20 mouse cellular contexts compared by ENCODE assay signal in the genomic region with DNA sequence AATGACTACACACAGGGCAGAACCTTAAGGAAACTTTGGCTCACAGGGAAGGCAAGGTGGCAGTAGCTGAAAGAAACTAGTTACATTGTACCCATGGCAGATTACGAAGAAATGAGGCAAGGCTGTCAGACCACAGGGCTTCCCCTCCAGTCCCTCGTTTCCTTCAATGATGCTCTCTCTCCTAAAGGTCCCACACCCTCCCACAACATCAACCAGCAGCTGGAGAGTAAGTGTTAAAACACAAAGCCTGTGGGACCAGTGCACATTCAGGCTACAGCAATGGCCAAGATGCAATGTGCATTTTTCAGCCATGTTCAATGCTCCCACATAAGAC.
DNase-seq lines count a peak whose midpoint lies in the region; ATAC-seq and TF ChIP-seq lines count a peak whose summit lies in the region.
"Had no signal": no experiment of that assay in that cellular context is flagged by ENCODE, and none has a peak within 500 bp of the region (broad histone marks: within the 10 kb centered on the region; RNA-seq: fewer than 3 reads in every experiment).

No protein-coding gene starts in this region.

- peak overlapping the region; percentile 38; the same call in 1 of the 2 replicates for H3K27ac ChIP-seq in gastrocnemius, adult 2 months
- H3K27ac ChIP-seq in kidney, embryonic 14.5 days (ENCODE audit: low read depth, low read length) = 0 out of 2 replicates have a peak overlapping the region, but pooled peaks have one; percentile 11
- peak overlapping the region; percentile 68 for H3K27ac ChIP-seq in liver, embryonic 16.5 days (ENCODE audit: low read length)
- no peak overlapping the region for H3K27ac ChIP-seq in liver, embryonic 12.5 days
- peak overlapping the region; percentile 94 for H3K27ac ChIP-seq in brown adipose tissue, adult 24 weeks (replicated peaks; ENCODE audit: low read depth, low read length)
- H3K27ac ChIP-seq: embryonic facial prominence, embryonic 12.5 days; forebrain, embryonic 15.5 days; hindbrain, embryonic 10.5 days; hindbrain, embryonic 14.5 days had no signal

- no peak overlapping the region for H3K9ac ChIP-seq in kidney, embryonic 14.5 days (ENCODE audit: low read depth, low read length)
- no peak overlapping the region for H3K9ac ChIP-seq in liver, embryonic 16.5 days (ENCODE audit: low read depth, low read length)
- H3K9ac ChIP-seq in liver, embryonic 12.5 days = no peak overlapping the region
- H3K9ac ChIP-seq: embryonic facial prominence, embryonic 12.5 days; forebrain, embryonic 15.5 days; heart, embryonic 12.5 days; hindbrain, embryonic 14.5 days had no signal

- no peaks in the 10 kb centered on the region for H3K36me3 ChIP-seq in kidney, embryonic 14.5 days (ENCODE audit: control insufficient read depth, insufficient read depth, low read length)
- H3K36me3 ChIP-seq in liver, embryonic 16.5 days (ENCODE audit: control insufficient read depth, insufficient read depth) = no peaks in the 10 kb centered on the region
- H3K36me3 ChIP-seq in liver, embryonic 12.5 days = no peaks in the 10 kb centered on the region
- H3K36me3 ChIP-seq: embryonic facial prominence, embryonic 12.5 days; forebrain, embryonic 15.5 days; G1E; heart, embryonic 12.5 days; hindbrain, embryonic 10.5 days had no signal

- H3K4me1 ChIP-seq in kidney, embryonic 14.5 days (ENCODE audit: control insufficient read depth, insufficient read depth, low read length) = peaks cover 25% of the 10 kb centered on the region
- H3K4me1 ChIP-seq in liver, embryonic 16.5 days (ENCODE audit: control insufficient read depth, low read depth, low read length) = peaks cover 4% of the 10 kb centered on the region
- no peaks in the 10 kb centered on the region for H3K4me1 ChIP-seq in liver, embryonic 12.5 days
- peaks cover 14% of the 10 kb centered on the region for H3K4me1 ChIP-seq in brown adipose tissue, adult 24 weeks (ENCODE audit: control insufficient read depth, insufficient read depth, insufficient read length, low read length)
- H3K4me1 ChIP-seq: embryonic facial prominence, embryonic 12.5 days; forebrain, embryonic 15.5 days; hindbrain, embryonic 10.5 days had no signal

- H3K9me3 ChIP-seq in kidney, embryonic 14.5 days (ENCODE audit: control insufficient read depth, low read length) = no peaks in the 10 kb centered on the region
- H3K9me3 ChIP-seq in liver, embryonic 16.5 days (replicated peaks; ENCODE audit: control insufficient read depth, low read length) = no peaks in the 10 kb centered on the region
- H3K9me3 ChIP-seq in liver, embryonic 12.5 days (replicated peaks) = no peaks in the 10 kb centered on the region
- H3K9me3 ChIP-seq: embryonic facial prominence, embryonic 12.5 days; forebrain, embryonic 15.5 days; G1E; heart, embryonic 12.5 days had no signal

- no peak for TF ChIP-seq CTCF in gastrocnemius, adult 2 months (IDR thresholded peaks at IDR 0.05)

- H3K4me3 ChIP-seq in gastrocnemius, adult 2 months = no peak overlapping the region
- H3K4me3 ChIP-seq in kidney, embryonic 14.5 days (ENCODE audit: low read length) = no peak overlapping the region
- no peak overlapping the region for H3K4me3 ChIP-seq in liver, embryonic 16.5 days (ENCODE audit: low read depth, low read length)
- no peak overlapping the region for H3K4me3 ChIP-seq in liver, embryonic 12.5 days
- H3K4me3 ChIP-seq in brown adipose tissue, adult 24 weeks (ENCODE audit: insufficient read depth, low read depth, low read length) = no peak overlapping the region
- H3K4me3 ChIP-seq: embryonic facial prominence, embryonic 12.5 days; forebrain, embryonic 15.5 days; heart, embryonic 12.5 days; hindbrain, embryonic 10.5 days had no signal

- intact Hi-C loops in gastrocnemius, adult 2 months (cut with DNase I) = no loop called here

- WGBS in kidney, embryonic 14.5 days = 57% methylated on average over 2 of the region's 2 CpGs
- 50% methylated on average over 2 of the region's 2 CpGs for WGBS in liver, embryonic 16.5 days (ENCODE audit: insufficient replicate concordance)
- WGBS in liver, embryonic 12.5 days (ENCODE audit: insufficient replicate concordance) = 57% methylated on average over 2 of the region's 2 CpGs

- no peaks in the 10 kb centered on the region for H3K27me3 ChIP-seq in kidney, embryonic 14.5 days (ENCODE audit: control insufficient read depth, insufficient read depth, low read length)
- no peaks in the 10 kb centered on the region for H3K27me3 ChIP-seq in liver, embryonic 16.5 days (ENCODE audit: control insufficient read depth, insufficient read depth, low read depth, low read length)
- H3K27me3 ChIP-seq in liver, embryonic 12.5 days (replicated peaks) = no peaks in the 10 kb centered on the region
- H3K27me3 ChIP-seq: embryonic facial prominence, embryonic 12.5 days; forebrain, embryonic 15.5 days; heart, embryonic 12.5 days had no signal

- no peak; the same call in 1 of the 2 replicates for ATAC-seq in kidney, embryonic 14.5 days (ENCODE audit: low FRiP score, low TSS enrichment)
- no peak for ATAC-seq in liver, embryonic 16.5 days (ENCODE audit: low read depth)
- ATAC-seq in liver, embryonic 12.5 days = no peak
- ATAC-seq: CD4-positive, CD25-positive, alpha-beta regulatory T cell, adult 4 months; forebrain, embryonic 15.5 days had no signal

- no peak overlapping the region for H3K4me2 ChIP-seq in kidney, embryonic 14.5 days (replicated peaks; ENCODE audit: low read depth, low read length)
- H3K4me2 ChIP-seq in liver, embryonic 16.5 days (ENCODE audit: low read depth, low read length) = no peak overlapping the region
- no peak overlapping the region for H3K4me2 ChIP-seq in liver, embryonic 12.5 days
- H3K4me2 ChIP-seq: embryonic facial prominence, embryonic 12.5 days; forebrain, embryonic 15.5 days; heart, embryonic 12.5 days; hindbrain, embryonic 14.5 days had no signal

- DNase-seq in gastrocnemius, adult 2 months = no peak
- no peak for DNase-seq in gastrocnemius, adult 18-20 months (ENCODE audit: low spot score)
- no peak for DNase-seq in kidney, postnatal 36 days
- no peak for DNase-seq in adipocyte (ENCODE audit: low spot score)
- DNase-seq: B cell, adult 2 months; cerebellum, adult 11-12 months; cerebellum, adult 9-10 months; cerebellum, postnatal 25 days; gastrocnemius, postnatal 14 days had no signal
